Mouse (Mus musculus) MEL-GATA-1-ER (cell line): ENCODE measurements around the gene Smc3.
A peak's percentile ranks its signal among the peaks of the same experiment; 100 is the strongest.
"Not testable (repeated sequence)": the region's sequence is repeated elsewhere in the genome, so short reads cannot be mapped to it uniquely, and the experiment has no call there.

Experiments used
- DNase-seq: peaks from one replicate; pipeline ENCODE4 v3.0.0-alpha.2; 2012; ENCODE audit warnings: low read depth; ENCODE audit errors: extremely low read depth

Gene Smc3

DNA sequence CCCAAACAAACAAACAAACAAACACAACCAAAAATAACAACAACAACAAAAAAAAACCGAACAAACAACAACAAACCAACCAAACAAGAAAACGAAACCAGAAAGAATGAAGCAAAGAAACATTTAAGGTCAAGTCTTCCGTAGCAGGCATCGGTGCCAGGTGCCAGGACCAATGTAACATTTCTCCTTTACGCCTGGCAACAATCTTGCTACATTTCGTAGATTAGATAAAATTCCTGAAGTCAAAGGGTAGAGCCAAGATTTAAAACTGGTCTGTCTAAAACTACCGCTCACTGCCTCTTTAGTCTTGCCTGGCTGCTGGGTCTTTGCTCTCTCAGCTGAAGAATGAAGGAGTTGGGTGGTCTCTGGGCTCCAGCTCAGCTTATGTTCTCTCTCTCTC, 24.1 kb upstream of the Smc3 start:
- no peak for DNase-seq

DNA sequence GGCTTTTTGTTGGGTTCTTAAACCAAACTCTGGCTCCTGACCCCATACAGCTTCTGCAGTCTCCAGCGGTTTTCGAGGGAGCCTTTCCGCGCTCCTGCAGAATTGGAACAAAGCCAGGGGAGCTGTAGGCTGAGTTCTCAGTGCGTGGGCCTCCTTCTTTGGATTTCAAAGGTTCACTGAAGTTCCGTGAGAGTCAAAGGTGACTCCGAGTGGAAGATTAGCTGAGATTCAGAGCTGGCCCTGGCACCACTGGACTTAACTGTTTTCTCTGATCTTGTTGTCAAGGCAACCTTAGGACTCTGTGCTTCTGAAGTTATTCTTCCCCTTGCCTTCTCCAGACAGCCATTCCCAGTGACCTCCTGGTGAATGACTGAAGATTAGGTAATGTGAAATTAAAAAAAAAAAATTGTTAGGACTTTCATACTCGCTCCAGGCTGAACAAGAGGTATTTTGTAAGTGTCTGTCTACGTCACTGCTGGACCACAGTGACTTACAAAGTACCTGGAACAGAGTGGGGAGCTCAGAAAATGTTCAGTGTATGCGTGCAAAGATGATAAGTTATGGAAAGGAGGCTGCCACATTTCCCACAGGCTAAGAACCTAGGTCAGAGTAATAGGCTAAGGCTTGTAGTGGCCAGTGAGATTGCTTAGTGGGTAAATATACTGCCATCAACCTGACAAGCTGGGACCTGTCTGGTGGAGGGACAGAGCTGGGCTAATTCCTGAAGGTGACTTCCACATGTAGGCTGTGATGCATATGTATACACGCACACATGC, 23.0 kb upstream of the Smc3 start:
- no peak for DNase-seq

DNA sequence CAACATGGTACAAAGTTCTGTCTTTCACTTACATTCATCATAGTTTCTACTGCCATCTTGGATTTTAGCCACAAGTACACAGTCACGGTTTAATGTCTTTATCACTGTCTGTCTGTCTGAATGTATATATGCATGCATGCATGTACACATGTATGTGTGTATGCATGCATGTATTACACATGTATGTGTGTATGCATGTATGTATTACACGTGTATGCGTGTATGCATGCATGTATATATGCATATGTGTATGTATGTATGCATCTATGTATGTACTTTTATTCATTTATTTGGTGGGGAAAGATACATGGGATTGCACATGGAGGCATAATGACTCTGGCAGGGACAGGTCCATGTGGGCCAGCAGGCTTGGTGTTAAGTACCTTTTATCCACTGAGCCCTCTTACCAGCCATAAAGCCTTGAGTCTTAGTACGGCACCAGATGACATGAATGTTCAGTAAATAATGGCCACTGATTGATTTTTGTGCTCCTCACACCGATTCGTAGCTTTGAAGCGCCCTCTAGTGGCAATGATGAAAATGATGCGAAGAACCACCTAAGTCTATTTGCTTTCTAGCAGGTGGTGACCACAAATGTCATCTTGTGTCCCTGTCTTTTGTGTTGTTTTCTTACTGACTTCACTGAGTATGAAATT, 21.5 kb upstream of the Smc3 start:
- DNase-seq = peak; percentile 62

DNA sequence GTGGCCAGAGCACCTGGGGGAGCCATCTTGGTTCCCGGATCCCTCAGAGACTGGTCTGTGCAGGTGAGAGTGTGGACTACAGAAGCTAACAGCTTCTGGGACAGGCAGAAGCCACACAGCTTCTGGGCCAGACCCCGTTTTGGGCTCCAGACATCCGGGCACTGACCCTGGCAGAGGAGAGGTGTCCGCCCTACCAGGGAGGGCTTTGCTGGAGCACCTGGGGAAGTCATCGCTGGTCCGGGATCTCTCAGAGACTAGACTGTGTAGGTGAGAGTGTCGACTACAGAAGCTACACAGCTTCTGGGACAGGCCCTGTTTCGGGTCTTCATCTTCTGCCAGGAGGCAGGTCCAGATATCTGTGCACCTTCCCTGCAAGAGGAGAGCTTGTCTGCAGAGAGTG, 19.9 kb upstream of the Smc3 start:
- not testable (repeated sequence) for DNase-seq

DNA sequence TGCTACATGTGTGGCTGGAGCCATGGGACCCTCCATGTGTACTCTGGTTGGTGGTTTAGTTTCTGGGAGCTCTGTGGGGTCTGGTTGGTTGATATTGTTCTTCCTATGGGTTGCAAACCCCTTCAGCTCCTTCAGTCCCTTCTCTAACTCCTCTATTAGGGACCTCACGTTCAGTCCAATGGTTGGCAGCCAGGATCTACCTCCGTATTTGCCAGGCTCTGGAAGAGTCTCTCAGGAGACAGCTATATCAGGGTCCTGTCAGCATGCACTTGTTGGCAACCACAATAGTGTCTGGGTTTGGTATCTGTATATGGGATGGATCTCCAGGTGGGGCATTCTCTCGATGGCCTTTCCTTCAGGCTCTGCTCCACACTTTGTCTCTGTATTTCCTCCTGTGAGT, 12.5 kb upstream of the Smc3 start:
- DNase-seq = not testable (repeated sequence)

DNA sequence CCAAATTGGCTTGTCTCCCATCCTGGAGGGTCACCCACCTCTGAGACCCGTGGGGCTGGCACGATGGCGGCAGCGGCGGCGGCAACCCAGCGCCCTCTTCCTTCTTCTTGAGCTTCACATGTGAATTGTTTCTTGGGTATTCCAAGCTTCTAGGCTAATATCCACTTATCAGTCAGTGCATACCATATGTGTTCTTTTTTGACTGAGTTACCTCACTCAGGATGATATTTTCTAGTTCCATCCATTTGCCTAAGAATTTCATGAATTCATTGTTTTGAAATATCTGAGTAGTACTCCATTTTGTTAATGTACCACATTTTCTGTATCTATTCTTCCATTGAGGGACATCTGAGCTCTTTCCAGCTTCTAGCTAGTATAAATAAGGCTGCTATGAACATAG, 11.2 kb upstream of the Smc3 start, which contains the start of gene Nutf2-ps1:
Nutf2-ps1 (minus strand) TSS at position 101 of the 400 bp plus-strand sequence.
- not testable (repeated sequence) for DNase-seq

DNA sequence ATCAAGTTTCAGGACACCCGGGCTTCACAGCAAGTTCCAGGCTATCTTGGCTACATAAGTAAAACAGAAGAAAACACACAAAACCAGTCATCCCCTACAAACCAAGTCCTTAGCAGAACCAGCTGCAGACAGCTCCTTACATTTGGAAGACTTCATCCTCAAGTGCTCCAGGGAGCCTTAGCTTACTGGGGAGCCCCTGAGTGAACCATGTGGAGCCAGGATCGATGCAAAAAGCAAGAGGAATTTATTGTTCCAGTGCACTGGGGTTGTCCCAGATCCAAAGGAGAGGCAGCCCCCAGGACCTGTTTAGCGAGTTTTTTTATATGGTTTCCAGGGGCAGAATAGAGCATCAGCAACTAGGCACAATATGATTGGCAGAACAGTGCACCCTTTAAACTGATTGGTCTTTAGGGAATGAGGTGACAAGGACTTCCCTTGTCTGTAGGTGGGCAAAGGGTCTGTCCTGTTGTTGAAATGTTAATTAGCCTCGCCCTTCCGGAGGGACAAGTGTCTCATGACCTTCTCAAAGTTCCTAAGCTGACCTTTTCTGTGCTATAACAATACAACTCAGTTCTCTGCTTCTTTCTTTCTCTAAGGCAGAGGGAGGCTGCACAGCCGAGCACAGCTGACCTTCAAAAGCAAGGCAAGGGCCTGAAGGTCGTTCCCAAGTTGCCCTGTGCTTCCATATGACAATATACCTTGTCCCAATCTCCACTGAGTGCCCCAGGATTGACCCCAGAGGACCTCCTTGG, 3.3 kb upstream of the Smc3 start:
- no peak for DNase-seq

DNA sequence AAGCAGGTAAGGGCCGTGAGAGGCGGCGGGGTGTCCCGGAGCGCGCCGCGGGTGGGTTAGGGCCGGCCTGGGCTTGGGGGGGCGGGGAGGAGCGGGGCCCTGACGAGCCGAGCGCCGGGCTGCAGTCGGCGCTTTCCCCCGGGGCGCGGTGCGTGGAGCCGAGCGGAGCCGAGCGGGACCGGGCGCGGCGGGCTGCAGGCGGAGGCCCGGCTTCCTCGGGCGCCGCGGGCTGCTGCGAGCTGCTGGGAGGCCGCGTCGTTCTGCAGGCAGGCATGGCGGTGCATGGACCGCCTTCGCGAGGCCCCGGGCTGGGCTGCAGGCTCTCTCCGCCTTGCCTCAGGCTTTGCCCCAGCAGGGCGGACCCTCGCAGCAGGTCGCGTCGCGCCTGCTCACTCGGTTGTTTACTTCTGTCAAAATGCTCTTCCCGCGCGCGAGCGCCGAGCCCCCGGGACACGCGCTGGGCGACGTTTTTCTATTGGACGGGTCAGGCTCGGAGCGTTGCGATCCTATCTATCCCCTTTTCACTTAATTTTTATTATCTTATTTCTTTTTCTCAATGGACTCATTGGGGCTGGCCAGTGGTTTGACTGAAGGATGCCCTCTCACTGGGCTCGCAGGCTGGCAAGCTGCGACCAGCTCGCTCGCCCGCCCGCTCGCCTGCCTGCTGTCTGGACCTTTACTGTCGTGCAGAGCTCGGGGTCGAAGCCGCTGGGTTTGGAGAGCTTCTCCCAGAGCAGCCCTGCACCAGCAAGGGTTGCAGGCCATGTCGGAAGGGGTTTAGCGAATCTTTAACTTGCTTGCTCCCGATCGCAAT, 558 bp downstream of the Smc3 start:
- DNase-seq = peak; percentile 50

DNA sequence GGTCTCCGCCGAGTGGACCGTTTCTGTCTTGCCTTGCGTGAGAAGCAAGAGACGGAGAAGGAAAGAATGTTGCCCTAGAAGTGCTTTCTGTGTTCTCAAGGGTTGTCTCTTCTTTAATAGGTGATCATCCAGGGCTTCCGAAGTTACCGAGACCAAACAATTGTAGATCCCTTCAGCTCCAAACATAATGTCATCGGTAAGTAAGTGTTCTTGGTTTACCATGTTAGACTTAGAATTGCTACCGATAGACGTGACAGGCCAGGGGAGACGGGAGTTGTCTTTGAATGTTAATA, 1.1 kb downstream of the Smc3 start:
- no peak for DNase-seq

DNA sequence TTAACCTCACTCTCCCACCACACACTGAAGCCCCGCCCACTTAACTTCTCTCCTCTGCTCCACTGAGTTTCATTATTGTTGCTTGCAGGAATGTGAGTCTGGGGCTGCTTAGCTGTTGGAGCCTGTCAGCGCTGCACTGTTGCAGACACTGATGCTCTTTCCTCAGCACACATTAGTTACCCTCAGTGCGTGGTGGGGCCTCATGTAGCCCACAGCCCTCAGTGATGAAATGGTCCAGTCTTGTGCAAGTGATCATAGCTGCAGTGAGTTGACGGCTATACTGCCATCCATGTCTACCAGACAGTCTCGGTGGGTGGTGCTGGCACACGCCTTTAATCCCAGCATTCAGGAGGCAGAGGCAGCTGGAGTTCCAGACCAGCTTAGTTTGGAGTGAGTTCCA, 8.7 kb downstream of the Smc3 start:
- no peak for DNase-seq

DNA sequence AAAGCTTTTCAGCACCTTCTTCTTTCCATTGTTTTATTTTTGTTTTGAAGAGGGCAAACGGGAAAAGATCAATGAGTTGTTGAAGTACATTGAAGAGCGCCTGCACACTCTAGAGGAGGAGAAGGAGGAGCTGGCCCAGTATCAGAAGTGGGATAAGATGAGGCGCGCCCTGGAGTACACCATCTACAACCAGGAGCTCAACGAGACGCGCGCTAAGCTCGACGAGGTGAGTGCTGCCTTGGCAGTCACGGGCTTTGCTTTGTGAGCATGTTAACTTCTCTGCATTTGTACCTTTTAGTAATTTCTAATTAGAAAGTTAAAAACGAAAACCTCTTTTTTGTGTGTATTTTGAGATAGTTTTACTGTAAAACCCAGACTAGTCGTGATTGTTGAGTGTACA, 21.5 kb downstream of the Smc3 start:
- DNase-seq = no peak

DNA sequence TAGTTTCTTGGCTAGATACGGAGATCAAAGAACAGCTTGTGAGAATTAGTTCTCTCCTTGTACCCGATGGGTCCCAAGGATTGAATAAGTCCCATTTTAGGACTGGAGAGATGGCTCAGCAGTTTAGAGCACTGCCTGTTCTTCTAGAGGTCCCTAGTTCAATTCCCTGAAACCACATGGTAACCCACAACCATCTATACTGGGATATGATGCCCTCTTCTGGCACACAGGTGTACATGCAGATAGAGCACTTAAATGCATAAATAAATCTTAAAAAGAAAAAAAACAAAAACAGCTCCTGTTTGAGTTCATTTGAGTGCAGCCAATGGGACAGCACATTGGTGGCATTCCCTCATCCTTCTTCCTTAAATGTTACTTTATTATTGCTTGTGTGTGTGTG, 37.8 kb downstream of the Smc3 start:
- peak; percentile 41 for DNase-seq

DNA sequence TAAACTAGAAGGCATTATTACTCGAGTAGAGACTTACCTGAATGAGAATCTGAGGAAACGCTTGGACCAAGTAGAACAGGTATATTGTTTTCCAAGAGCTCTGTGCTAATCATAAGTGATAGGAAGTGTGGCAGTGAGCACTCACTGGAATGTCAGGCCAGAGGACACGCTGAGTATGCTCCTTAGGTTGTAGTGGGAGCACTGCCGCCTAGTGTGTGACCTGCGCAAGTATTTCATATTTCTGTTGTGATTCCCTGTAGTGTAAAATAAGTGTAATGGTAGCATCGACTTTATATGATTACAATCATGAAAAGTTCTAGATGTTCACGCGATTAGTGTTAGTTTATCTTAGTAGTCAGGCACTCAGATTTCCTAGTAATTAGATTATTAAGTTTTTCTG, 38.5 kb downstream of the Smc3 start:
- no peak for DNase-seq

DNA sequence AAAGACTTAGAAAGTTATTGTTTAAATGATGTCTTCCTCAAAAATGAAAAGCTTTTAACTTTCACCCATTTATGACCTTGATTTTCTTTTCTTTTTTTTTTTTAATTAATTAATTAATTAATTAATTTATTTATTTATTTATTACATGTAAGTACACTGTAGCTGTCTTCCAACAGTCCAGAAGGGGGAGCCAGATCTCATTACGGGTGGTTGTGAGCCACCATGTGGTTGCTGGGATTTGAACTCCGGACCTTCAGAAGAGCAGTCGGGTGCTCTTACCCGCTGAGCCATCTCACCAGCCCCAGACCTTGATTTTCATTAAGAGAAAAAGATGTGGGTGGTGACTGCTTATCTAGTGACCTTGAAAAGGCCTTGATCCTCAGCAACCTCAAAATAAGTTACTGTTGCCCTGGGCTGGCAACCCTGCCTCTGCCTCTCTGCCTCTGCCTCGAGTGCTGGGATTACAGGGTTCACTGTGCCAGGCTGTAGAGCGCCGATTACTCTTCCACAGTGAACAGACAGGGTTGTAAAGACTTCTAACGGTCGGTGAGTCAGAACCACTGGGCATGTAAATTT, 43.9 kb downstream of the Smc3 start:
- no peak for DNase-seq

DNA sequence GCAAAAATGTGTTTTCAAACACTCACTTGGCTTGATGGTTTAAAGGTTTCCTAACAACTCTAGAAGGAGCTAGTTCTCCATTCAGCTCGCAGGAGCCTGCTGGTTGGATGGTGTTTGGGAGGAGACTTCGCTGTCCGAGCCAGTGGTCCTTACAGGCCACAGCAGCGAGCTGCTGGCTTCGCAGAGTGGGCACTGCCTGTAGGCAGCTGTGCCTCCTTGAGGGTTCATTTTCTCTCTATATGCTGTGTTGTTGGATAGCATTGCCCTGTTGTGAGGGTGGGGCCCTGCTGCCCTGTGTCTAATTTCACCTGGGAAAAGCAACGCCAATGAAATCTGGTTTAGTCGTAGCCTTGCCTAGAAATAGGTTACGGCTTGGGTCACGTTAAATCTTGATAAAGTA, 47.1 kb downstream of the Smc3 start:
- no peak for DNase-seq

DNA sequence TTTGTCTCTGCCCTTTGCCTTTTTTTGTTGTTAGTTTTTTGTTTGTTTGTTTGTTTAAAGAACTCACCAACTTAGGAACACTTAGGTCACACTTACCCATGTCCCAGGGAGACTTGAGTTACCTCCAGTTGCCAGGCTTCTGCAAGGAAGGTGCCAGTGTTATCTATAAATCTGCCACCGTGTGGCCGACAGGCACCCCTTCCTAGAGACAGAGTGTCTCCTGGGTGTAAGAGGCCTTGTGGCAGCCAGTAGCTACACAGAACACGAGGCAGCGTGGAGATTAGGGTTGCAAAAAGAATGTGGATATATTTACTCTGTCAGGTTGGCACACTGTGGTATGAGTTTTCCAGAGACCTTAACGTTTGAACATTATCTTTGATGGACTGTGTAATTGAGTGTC, 47.9 kb downstream of the Smc3 start:
- no peak for DNase-seq

DNA sequence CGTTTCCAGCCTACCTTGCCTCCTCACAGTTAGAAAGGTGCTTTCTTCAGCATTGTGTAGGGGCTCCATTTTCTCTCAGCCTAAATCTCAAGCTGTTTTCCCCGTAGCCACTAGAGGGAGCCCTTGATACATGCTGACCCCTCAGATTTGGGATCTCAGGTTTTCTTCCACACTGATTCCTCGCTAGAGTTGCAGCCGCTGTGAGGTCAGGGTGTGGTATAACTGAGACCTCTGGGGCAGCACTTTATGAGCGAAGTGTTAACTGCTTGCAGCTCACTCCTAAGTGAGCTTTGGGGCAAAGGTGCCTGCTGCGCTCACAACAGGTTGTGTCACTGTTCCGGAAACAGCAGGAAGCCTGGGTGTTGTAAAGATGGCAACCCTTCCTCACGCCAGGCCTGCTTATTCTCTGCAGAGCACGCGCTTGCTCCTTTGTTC, 48.6 kb downstream of the Smc3 start:
- peak; percentile 29 for DNase-seq

DNA sequence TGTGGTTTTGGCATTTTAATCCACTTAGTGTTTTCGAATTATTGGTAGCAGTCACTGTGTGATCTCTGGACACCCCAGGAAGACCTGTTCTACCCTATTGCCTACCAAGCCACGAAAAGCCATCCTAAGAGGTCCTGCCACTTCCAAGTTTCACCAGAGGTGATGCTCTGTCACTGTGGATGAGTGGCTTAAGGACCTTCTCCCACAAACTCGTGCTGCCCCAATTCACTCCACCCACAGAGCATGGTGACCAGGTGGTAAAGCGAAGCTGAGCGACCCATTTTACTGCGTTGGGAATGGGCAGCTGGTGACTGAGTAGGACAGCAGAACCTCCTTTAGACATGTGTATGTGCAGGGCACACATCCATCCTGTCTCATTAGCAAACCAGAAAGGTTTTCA, 49.2 kb downstream of the Smc3 start:
- no peak for DNase-seq

DNA sequence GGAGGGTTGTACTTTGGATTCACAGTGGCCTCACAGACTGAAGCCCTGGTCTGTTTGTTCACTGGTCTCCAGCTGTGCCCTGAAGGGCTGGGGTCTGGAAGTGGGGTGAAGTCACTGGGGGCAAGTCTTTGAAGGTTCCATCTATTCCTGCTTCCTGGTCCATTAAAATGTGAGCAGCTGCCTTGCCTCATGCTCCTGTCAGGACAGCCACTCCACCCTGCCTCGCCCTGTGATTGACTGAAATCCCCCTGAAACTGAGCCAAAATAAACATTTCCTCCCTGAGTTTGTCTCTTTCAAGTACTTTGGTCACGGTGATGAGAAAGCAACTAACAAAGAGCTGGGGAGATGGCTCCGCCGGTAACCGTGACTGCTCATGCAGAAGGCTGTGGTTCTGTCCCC, 49.6 kb downstream of the Smc3 start:
- DNase-seq = no peak

DNA sequence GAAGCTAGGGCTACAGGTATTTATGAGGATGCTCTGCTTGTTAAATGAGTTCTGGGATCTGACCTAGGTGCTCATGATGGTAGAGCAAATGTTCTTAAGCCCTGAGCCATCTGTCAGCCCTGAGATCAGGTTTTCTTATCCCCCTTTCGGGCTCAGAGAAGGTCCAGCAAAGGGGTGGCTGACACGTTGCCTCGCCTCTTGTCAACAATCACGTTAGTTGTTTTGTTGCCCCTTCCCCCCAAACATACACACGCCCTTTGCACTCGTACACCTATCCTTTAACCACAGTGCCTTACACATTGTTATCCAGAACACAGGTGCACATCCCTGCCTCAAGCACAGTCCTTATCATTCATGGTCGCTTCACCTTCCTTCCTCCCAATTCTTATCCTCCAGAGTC, 50.7 kb downstream of the Smc3 start:
- DNase-seq = no peak

DNA sequence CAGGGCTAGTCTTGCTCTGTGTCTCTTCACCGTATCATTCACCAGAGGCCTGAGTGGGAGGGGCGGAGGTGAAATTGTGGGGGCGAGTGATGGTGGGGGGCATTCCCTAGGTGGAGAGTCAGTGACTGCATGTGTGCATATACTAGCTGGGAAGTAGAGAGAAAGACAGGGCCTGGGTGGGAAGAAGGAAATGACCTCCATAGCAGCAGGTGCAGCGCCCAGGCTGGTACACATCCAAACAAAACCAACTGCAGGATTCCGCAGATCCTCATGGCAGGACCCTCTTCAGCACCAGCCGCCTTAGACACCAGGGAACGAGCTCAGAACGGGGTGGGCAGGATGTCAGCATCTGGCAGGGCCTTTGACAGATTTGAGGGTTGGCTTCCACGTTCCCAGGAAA, 52.1 kb downstream of the Smc3 start:
- no peak for DNase-seq
